In the genomic region with DNA sequence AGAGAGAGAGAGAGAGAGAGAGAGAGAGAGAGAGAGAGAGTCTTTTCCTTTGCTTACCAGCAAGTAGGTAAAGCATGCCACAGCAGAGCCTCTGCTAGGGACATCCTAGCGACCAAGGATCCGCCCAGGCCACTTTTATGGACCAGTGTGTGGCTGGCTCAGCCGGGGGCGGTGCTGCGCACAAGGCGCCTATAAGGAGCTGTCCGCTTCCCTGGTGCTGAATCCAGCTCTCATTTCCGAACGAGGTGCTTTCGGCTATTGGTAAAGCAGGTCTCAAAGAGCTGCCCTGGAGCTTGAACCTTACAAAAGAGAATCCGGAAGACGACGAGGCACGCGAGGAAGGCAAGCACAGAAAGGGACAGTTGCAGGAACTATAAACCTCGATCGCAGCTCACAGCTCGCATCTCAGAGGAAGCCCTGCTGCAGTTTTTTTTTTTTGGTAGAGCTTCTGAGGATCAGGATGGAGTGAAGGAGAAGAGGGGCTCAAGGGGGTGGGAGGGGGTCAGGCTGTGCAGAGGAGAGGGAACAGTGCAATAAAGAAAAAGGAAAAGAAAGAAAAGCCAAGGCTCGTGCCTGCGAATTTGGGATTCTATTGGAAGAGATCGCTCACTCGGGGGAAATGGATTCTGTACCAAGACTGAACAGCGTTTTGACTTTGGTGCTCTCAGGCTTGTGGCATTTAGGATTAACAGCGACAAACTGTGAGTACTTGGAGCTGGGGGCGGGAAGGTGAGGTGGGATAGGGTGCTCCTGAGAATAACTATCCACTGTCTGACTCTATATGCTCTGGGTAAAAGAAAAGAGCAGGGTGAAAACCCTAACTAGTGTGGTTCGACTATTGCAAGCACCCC, we compare ENCODE assay signal across 10 mouse cellular contexts. TPM values are rescaled to one million over a fixed set of nuclear protein-coding genes. Genes with fewer than 3 reads are reported as not detected.
DNase-seq lines count a peak whose midpoint lies in the region; ATAC-seq lines count a peak whose summit lies in the region.
"Had no signal": no experiment of that assay in that cellular context is flagged by ENCODE, and none has a peak within 500 bp of the region (broad histone marks: within the 10 kb centered on the region; RNA-seq: fewer than 3 reads in every experiment).

Gene Cntnap5a, plus strand, starts transcription at position 239 of the 851 bp plus-strand sequence.

- no peak within 1 kb of the TSS for H3K27ac ChIP-seq in forebrain, embryonic 14.5 days (ENCODE audit: low read depth, low read length)
- H3K27ac ChIP-seq in hindbrain, embryonic 12.5 days = no peak within 1 kb of the TSS
- H3K27ac ChIP-seq: limb, embryonic 12.5 days had no signal

- H3K36me3 ChIP-seq in forebrain, embryonic 14.5 days (ENCODE audit: control insufficient read depth, insufficient read depth, low read length) = no peaks in the 10 kb centered on the region
- H3K36me3 ChIP-seq in hindbrain, embryonic 12.5 days = no peaks in the 10 kb centered on the region
- H3K36me3 ChIP-seq: limb, embryonic 12.5 days had no signal

- H3K9me3 ChIP-seq in forebrain, embryonic 14.5 days (replicated peaks; ENCODE audit: control insufficient read depth, low read length) = no peaks in the 10 kb centered on the region
- no peaks in the 10 kb centered on the region for H3K9me3 ChIP-seq in hindbrain, embryonic 12.5 days (replicated peaks)
- H3K9me3 ChIP-seq: limb, embryonic 12.5 days had no signal

- no peaks in the 10 kb centered on the region for H3K27me3 ChIP-seq in forebrain, embryonic 14.5 days (replicated peaks; ENCODE audit: control insufficient read depth, insufficient read depth, low read length)
- H3K27me3 ChIP-seq in hindbrain, embryonic 12.5 days = no peaks in the 10 kb centered on the region
- H3K27me3 ChIP-seq: limb, embryonic 12.5 days; Patski had no signal

- H3K4me2 ChIP-seq in forebrain, embryonic 14.5 days (ENCODE audit: low read length) = peak within 1 kb of the TSS; percentile 53
- peak within 1 kb of the TSS; percentile 50 for H3K4me2 ChIP-seq in hindbrain, embryonic 12.5 days (replicated peaks)
- H3K4me2 ChIP-seq: limb, embryonic 12.5 days had no signal

- ATAC-seq in forebrain, embryonic 14.5 days = peak; percentile 76; the same call in 1 of the 2 replicates
- peak; percentile 78 for ATAC-seq in hindbrain, embryonic 12.5 days (ENCODE audit: low FRiP score)
- no peak for ATAC-seq in megakaryocyte, adult 5-6 weeks (ENCODE audit: poor library complexity, severe bottlenecking)
- ATAC-seq: Patski had no signal

- DNase-seq in thymus, postnatal 4 days = peak; percentile 24
- DNase-seq in thymus, postnatal 25 days = no peak
- DNase-seq in forebrain, embryonic 14.5 days (ENCODE audit: low spot score) = peak; percentile 67
- peak; percentile 38 for DNase-seq in layer of hippocampus, adult 9-11 months
- peak; percentile 88 for DNase-seq in mesoderm, embryonic 11.5 days (ENCODE audit: low read depth, low spot score)
- DNase-seq in right cerebral cortex, postnatal 25 days = peak; percentile 63

- H3K4me1 ChIP-seq in forebrain, embryonic 14.5 days (ENCODE audit: control insufficient read depth, insufficient read depth, low read length) = no peaks in the 10 kb centered on the region
- no peaks in the 10 kb centered on the region for H3K4me1 ChIP-seq in hindbrain, embryonic 12.5 days
- H3K4me1 ChIP-seq: limb, embryonic 12.5 days had no signal

- peak within 1 kb of the TSS; percentile 28 for H3K4me3 ChIP-seq in forebrain, embryonic 14.5 days (ENCODE audit: low read depth, low read length)
- H3K4me3 ChIP-seq in hindbrain, embryonic 12.5 days = peak within 1 kb of the TSS; percentile 34
- H3K4me3 ChIP-seq: limb, embryonic 12.5 days had no signal

- H3K9ac ChIP-seq in forebrain, embryonic 14.5 days (ENCODE audit: low read length) = peak within 1 kb of the TSS; percentile 45
- peak within 1 kb of the TSS; percentile 49 for H3K9ac ChIP-seq in hindbrain, embryonic 12.5 days
- H3K9ac ChIP-seq: limb, embryonic 12.5 days had no signal

- 11% methylated on average over 26 of the region's 26 CpGs for WGBS in forebrain, embryonic 14.5 days
- 16% methylated on average over 26 of the region's 26 CpGs for WGBS in hindbrain, embryonic 12.5 days

RNA-seq across cellular contexts. Expression of gene Cntnap5a, which starts in this region (rescaled TPM):
- polyA plus RNA-seq in forebrain, embryonic 14.5 days (2014; fragmentation: Nextera tagmentation; extraction: Ambion mirVana) = 0.29 and 0.45 TPM in 2 replicates
- 0.52 and 0.61 TPM in 2 replicates for polyA plus RNA-seq in hindbrain, embryonic 12.5 days (2016; fragmentation: Nextera tagmentation; extraction: Ambion mirVana)
- total RNA-seq in megakaryocyte, adult 5-6 weeks (2015) = not detected in 2 replicates
- total RNA-seq in megakaryocyte, adult 5-6 weeks (2017) = not detected in 2 replicates
- polyA plus RNA-seq: limb, embryonic 12.5 days; Patski had no signal

Comparison
In these comparisons a context has a peak if more than half of its experiments do, and no peak if none do; other contexts are left out.
1. Peak in DNase-seq, ATAC-seq, H3K4me3 ChIP-seq, H3K9ac ChIP-seq and H3K4me2 ChIP-seq in forebrain, embryonic 14.5 days; RNA of the gene not detected or under 1 TPM.
2. Peak in ATAC-seq, H3K4me3 ChIP-seq, H3K9ac ChIP-seq and H3K4me2 ChIP-seq in hindbrain, embryonic 12.5 days; RNA of the gene not detected or under 1 TPM.